ENCODE assay signal across 13 mouse cellular contexts in genomic region chr4:107458907-107459306, GRCm38 (mm10). TPM values are rescaled to one million over a fixed set of nuclear protein-coding genes. Genes with fewer than 3 reads are reported as not detected.
DNase-seq lines count a peak whose midpoint lies in the region; ATAC-seq and TF ChIP-seq lines count a peak whose summit lies in the region.
"Had no signal": no experiment of that assay in that cellular context is flagged by ENCODE, and none has a peak within 500 bp of the region (broad histone marks: within the 10 kb centered on the region; RNA-seq: fewer than 3 reads in every experiment).

No protein-coding gene starts in this region.

- no peak overlapping the region for H3K4me3 ChIP-seq in intestine, embryonic 15.5 days (replicated peaks)
- no peak overlapping the region for H3K4me3 ChIP-seq in intestine, postnatal 0 days (ENCODE audit: low read depth, low read length)
- peak overlapping the region; percentile 21; the same call in 1 of the 2 replicates for H3K4me3 ChIP-seq in liver, embryonic 12.5 days
- no peak overlapping the region for H3K4me3 ChIP-seq in stomach, embryonic 16.5 days (replicated peaks; ENCODE audit: low read length)
- H3K4me3 ChIP-seq: embryonic facial prominence, embryonic 15.5 days; heart, embryonic 15.5 days had no signal

- H3K27ac ChIP-seq in intestine, embryonic 15.5 days, result no peak overlapping the region
- no peak overlapping the region for H3K27ac ChIP-seq in intestine, postnatal 0 days (ENCODE audit: low read depth, low read length)
- peak overlapping the region; percentile 89 for H3K27ac ChIP-seq in liver, embryonic 12.5 days
- no peak overlapping the region for H3K27ac ChIP-seq in stomach, embryonic 16.5 days (ENCODE audit: low read length)
- H3K27ac ChIP-seq: embryonic facial prominence, embryonic 15.5 days; heart, embryonic 15.5 days had no signal

- TF ChIP-seq CTCF in intestine, postnatal 0 days (IDR thresholded peaks at IDR 0.05; ENCODE audit: low read depth), result no peak

- 0 out of 2 replicates have a peak, but pooled peaks cover 3% of the 10 kb centered on the region for H3K4me1 ChIP-seq in intestine, embryonic 15.5 days (replicated peaks)
- H3K4me1 ChIP-seq in intestine, postnatal 0 days (replicated peaks; ENCODE audit: control insufficient read depth, insufficient read depth, low read length), result no peaks in the 10 kb centered on the region
- H3K4me1 ChIP-seq in liver, embryonic 12.5 days, result peaks cover 37% of the 10 kb centered on the region
- H3K4me1 ChIP-seq in stomach, embryonic 16.5 days (ENCODE audit: control insufficient read depth, insufficient read depth, low read length), result 0 out of 2 replicates have a peak, but pooled peaks cover 3% of the 10 kb centered on the region
- H3K4me1 ChIP-seq: heart, embryonic 15.5 days had no signal

- H3K9me3 ChIP-seq in intestine, embryonic 15.5 days, result no peaks in the 10 kb centered on the region
- no peaks in the 10 kb centered on the region for H3K9me3 ChIP-seq in intestine, postnatal 0 days (ENCODE audit: control insufficient read depth)
- H3K9me3 ChIP-seq in liver, embryonic 12.5 days (replicated peaks), result no peaks in the 10 kb centered on the region
- no peaks in the 10 kb centered on the region for H3K9me3 ChIP-seq in stomach, embryonic 16.5 days (replicated peaks; ENCODE audit: control insufficient read depth, low read length)
- H3K9me3 ChIP-seq: embryonic facial prominence, embryonic 15.5 days; heart, embryonic 15.5 days had no signal

- no peak overlapping the region for H3K9ac ChIP-seq in intestine, embryonic 15.5 days
- H3K9ac ChIP-seq in intestine, postnatal 0 days (ENCODE audit: low read depth, low read length), result no peak overlapping the region
- 0 out of 2 replicates have a peak overlapping the region, but pooled peaks have one; percentile 41 for H3K9ac ChIP-seq in liver, embryonic 12.5 days
- H3K9ac ChIP-seq in stomach, embryonic 16.5 days (ENCODE audit: low read length), result no peak overlapping the region
- H3K9ac ChIP-seq: embryonic facial prominence, embryonic 15.5 days; heart, embryonic 15.5 days had no signal

- H3K36me3 ChIP-seq in intestine, embryonic 15.5 days, result no peaks in the 10 kb centered on the region
- H3K36me3 ChIP-seq in intestine, postnatal 0 days (ENCODE audit: control insufficient read depth, insufficient read depth), result no peaks in the 10 kb centered on the region
- no peaks in the 10 kb centered on the region for H3K36me3 ChIP-seq in liver, embryonic 12.5 days
- no peaks in the 10 kb centered on the region for H3K36me3 ChIP-seq in stomach, embryonic 16.5 days (ENCODE audit: control insufficient read depth, insufficient read depth, low read length)
- H3K36me3 ChIP-seq: embryonic facial prominence, embryonic 15.5 days; heart, embryonic 15.5 days had no signal

- no peak overlapping the region for H3K4me2 ChIP-seq in intestine, embryonic 15.5 days (replicated peaks)
- H3K4me2 ChIP-seq in intestine, postnatal 0 days (replicated peaks; ENCODE audit: low read depth), result no peak overlapping the region
- peak overlapping the region; percentile 49 for H3K4me2 ChIP-seq in liver, embryonic 12.5 days
- no peak overlapping the region for H3K4me2 ChIP-seq in stomach, embryonic 16.5 days (ENCODE audit: low read depth, low read length)
- H3K4me2 ChIP-seq: heart, embryonic 15.5 days had no signal

- ATAC-seq in intestine, embryonic 15.5 days, result peak; percentile 68; the same call in 1 of the 2 replicates
- no peak for ATAC-seq in intestine, postnatal 0 days
- ATAC-seq in liver, embryonic 12.5 days, result peak; percentile 95
- peak; percentile 63 for ATAC-seq in stomach, embryonic 16.5 days (ENCODE audit: insufficient read depth, low FRiP score)
- ATAC-seq: inflammation-experienced regulatory T-cells, adult 6 months had no signal

- DNase-seq in adrenal gland, postnatal 36 days, result peak; percentile 33 to 42
- DNase-seq in testis, postnatal 14 days (ENCODE audit: low spot score), result no peak
- no peak for DNase-seq in Muller cell, postnatal 12 days (ENCODE audit: inconsistent ontology term)
- DNase-seq in cerebellum, adult 11-12 months, result no peak
- DNase-seq: cerebellum, postnatal 36 days; thymus, postnatal 36 days had no signal

- 73% methylated on average over 17 of the region's 17 CpGs for WGBS in intestine, embryonic 15.5 days
- 65% methylated on average over 17 of the region's 17 CpGs for WGBS in intestine, postnatal 0 days
- 28% methylated on average over 17 of the region's 17 CpGs for WGBS in liver, embryonic 12.5 days (ENCODE audit: insufficient replicate concordance)
- 74% methylated on average over 17 of the region's 17 CpGs for WGBS in stomach, embryonic 16.5 days

- no peaks in the 10 kb centered on the region for H3K27me3 ChIP-seq in intestine, embryonic 15.5 days (replicated peaks)
- H3K27me3 ChIP-seq in intestine, postnatal 0 days (replicated peaks; ENCODE audit: control insufficient read depth, insufficient read depth, low read length), result no peaks in the 10 kb centered on the region
- peaks cover 9% of the 10 kb centered on the region; the same call in 1 of the 2 replicates for H3K27me3 ChIP-seq in liver, embryonic 12.5 days (replicated peaks)
- H3K27me3 ChIP-seq in stomach, embryonic 16.5 days (ENCODE audit: control insufficient read depth, insufficient read depth, low read length), result no peaks in the 10 kb centered on the region; the same call in 1 of the 2 replicates
- H3K27me3 ChIP-seq: embryonic facial prominence, embryonic 15.5 days had no signal

RNA-seq across cellular contexts. Expression of gene Glis1, which starts 24.5 kb away (rescaled TPM):
- 0.78 and 0.85 TPM in 2 replicates for polyA plus RNA-seq in intestine, embryonic 15.5 days (2015; fragmentation: Nextera tagmentation; extraction: Ambion mirVana)
- polyA plus RNA-seq in intestine, postnatal 0 days (2015; fragmentation: Nextera tagmentation; extraction: Ambion mirVana), result 0.14 and 0.18 TPM in 2 replicates
- total RNA-seq in adrenal gland, postnatal 36 days (2021), result under 1 TPM; 0.43 to 0.93 TPM
- polyA plus RNA-seq in liver, embryonic 12.5 days (2016; fragmentation: Nextera tagmentation; extraction: Ambion mirVana), result 0.24 and 0.32 TPM in 2 replicates
- 0.21 and 0.87 TPM in 2 replicates for polyA plus RNA-seq in stomach, embryonic 16.5 days (2015; fragmentation: Nextera tagmentation; extraction: Ambion mirVana)

Comparison
In these comparisons a context has a peak if more than half of its experiments do, and no peak if none do; other contexts are left out.
1. DNase-seq: peak in adrenal gland, postnatal 36 days (2 of 2); none in testis, postnatal 14 days (single experiment), Muller cell, postnatal 12 days (single experiment) and cerebellum, adult 11-12 months (single experiment).